Mouse (Mus musculus) spleen, adult 12 weeks (tissue): ENCODE measurements around the gene Serpina12.

ENCODE experiments used
- DNase-seq: peaks from one replicate; pipeline ENCODE4 v3.0.0; 2022; ENCODE audit warnings: low spot score

Serpina12 gene

DNA sequence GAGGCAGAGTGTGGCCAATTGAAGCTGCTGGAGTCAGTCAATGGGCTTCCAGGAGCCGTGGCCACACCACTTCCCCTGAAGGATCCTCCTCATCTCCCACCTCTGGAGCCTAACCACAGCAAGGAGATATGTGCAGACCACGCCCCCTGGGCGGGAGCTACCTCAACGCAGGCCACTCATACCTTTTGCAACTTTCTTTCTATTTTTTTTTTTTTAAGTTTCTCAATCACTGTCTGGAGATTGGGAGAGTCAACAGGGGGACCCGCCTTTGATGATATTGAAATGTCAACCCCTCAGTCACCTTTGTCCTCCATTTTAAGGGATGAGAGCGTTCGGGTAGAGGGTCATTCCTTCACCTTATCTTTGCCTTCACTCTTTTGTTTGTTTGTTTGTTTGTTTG lies at the start of gene Serpina12:
Gene Serpina12 (minus strand): TSS at position 101 of the 400 bp plus-strand sequence.
- DNase-seq: no peak

DNA sequence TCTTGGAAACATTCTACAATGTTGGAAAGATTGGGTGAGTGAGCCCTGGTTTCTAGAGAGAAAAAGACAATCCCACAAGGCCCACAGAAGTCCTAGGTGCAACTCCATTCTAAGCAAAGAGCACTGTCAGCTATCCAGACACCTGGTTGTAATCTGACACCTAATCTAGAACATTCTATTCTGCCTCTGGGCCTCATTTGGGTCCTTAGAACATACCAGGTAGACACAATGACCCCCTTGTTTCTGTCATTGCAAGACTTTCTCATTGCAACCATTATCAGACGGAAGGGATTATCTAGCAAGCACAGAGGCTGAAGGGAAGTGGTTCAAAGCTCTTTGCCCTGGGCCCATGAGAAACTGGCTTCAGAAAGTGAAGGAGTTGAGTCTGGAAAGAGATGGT lies 47.1 kb upstream of the Serpina12 start:
- no peak for DNase-seq

DNA sequence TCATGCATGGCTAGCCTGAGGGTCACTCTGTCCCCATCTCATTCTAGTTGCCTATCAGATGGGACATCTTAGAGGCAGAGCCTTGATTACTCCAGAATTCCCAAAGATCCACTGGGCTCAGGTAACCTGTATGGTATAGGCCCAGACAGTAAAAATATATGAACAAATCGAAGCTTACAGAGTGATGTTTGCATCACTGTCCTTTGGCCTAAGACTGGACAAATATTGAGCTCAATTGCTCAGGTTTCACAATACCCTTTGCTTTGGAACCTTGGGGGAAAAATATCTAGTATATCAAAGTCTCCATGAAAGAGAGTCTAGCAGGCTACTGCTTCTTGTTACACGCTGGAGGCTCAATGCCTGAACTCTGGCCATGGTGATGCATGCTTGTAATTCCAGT lies 45.9 kb upstream of the Serpina12 start:
- DNase-seq: no peak

DNA sequence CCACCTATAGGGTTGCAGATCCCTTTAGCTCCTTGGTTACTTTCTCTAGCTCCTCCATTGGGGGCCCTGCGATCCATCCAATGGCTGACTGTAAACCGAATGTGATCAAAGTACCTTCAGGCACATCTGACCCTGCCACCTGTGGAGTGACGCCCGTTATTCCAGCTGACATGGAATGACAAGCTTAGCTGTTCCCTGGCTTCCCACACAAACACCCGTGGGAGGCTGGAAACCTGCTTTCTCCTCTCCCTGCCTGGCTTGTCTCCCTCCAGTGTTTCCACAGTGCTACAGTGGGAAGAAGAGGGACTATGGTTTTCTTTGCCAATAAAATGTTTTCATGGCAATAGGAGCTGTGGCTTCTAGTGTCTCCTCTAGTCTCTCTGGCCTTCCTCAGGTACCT lies 28.0 kb upstream of the Serpina12 start:
- DNase-seq: no peak

DNA sequence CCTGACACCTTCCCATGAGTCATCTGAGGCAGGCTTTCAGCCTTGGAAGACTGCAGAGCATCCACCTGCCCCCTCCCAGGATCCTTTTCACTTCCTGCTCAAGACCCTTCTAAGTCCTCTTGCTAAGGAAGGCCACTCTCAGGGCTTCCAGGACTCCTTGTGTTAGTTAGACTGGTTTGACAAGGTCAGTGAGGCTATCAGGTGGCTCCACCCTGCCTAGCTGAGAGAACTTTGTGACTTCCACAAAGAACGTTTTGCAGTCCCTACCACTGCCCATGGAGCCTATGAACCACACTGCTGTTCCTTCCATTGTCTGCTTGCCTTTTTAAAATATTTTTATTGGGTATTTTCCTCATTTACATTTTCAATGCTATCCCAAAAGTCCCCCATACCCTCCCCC lies 27.5 kb upstream of the Serpina12 start:
- DNase-seq: no peak

DNA sequence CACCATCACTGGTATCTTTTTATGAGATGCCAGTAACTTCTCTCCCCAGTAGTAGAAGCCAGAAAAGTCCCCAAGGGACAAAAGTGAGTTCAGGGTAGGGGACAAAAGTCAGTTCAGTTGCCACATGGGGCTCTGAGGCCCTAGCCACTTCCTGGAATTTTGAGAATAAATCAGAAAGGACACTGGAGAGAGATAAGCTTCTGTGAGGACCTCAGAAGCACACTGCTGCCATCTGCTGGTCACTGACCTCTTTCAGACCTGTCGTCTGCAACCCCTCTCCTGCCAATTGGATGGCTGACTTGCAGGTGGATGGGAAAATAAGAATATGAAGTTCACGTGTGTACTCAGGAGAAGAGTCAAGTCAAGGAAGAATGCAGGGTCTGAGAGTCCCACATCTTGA lies 25.4 kb upstream of the Serpina12 start:
- no peak for DNase-seq

DNA sequence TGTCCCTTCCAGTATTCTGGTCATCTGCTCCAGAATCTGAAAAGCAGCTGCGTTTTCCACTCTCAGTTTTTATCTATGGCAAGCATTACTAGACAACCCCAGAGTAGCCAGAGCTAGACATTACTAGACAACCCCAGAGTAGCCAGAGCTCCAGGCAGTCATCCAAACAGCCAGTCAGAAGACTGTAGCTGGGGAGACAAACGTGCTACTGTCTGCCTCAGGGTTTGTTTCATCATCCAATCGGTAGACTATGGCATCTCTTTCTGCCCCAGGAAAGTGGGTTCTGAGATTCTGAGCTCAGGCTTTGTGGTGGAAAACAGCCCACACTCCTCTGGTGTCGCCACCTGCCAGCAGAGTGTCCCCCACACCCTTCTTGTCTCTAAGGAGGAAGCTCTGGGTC lies 23.3 kb upstream of the Serpina12 start:
- DNase-seq: no peak

DNA sequence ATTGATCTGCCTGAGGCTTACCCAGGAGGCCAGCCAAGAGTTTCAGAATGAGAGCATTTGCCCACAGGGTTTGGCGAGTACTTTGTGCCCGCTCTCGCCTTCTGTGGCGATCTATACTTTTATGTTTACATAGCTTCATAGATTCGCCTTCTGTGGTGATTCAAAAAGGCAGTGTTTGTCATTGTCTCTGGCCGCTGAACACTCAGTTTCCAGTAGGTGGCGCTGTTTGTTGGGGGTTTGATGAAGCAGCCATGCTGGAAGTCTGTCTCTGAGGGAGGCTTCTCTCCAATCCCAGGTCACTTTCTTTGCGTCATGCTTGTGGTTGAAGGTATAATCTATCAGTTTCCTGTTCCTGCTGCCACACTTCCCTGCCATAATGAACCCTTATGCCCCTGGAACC lies 22.0 kb upstream of the Serpina12 start:
- no peak for DNase-seq

DNA sequence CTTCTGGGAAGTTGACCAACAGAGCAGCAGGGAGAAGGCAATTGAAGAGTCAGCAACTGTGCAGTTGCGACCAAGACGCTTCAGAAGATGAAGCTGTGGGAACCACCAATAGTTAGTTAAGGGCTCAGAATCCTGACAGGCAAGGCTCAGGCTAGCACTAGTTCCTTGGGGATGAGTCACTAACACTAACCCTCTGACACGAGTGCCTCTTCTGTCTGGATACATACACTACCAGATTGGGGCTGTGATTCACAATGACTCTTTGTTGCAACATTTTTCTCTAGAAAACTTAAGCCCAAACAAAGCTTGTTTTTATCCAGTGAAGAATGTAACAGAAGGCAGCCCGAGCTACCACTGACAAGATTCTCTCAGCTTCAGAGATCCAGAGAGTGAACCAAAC lies 20.8 kb upstream of the Serpina12 start:
- DNase-seq: no peak

DNA sequence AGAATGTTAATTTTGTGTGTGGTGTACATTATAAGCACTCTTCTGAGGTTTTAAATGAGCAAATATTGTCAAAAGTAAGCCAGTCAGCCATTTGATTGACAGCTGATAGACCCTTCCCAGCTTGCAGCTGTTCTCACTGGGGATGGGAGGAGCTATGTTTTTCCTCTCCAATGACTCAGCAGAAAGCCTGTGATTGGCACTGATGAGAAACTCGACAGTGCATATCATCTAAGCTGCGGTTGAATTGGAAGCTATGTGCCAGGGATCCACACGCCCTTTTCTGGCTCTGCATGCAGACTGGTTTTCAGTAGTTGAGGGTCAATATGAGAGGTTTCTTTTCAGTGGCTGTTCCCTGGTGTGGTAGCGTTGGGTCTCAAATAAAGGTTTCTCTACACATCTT lies 20.3 kb upstream of the Serpina12 start:
- no peak for DNase-seq

DNA sequence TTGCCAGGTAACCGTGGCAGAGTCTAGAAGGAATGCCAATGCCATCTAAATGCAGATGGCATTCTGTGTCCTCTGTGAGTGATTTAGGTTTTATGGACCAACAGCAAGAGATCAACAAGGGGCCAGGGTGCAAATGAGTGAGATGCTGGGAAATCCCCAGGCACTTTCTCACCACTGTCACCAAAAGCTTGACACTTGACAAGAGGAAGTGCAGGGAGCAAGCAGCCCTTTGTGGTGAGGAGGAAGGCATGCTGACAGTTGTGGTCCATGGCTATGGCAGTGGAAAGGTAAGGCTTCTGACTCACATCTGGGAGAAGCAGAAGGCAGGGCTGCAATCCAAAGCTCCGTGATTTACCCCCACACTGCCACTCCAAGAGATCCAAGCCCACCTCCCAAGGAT lies 17.6 kb upstream of the Serpina12 start:
- no peak for DNase-seq

DNA sequence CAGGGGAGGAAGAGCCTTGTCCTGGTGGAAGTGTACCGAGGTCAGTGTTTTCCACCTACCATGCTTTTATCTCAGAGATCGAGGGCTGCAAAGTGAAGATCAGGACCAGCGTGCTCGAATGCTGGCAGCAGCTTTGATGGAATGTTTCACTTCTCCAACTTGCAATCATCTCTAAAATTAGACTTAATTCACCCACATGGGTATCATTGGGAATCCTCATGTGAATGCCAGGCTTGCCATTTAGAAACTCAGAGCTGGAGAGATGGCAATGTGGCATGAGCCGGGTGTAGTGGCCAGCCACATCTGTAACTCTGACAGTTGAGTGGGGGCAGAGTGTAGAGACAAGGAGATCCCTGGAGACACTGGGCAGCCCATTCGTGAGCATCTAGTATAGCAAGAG lies 15.9 kb upstream of the Serpina12 start:
- no peak for DNase-seq

DNA sequence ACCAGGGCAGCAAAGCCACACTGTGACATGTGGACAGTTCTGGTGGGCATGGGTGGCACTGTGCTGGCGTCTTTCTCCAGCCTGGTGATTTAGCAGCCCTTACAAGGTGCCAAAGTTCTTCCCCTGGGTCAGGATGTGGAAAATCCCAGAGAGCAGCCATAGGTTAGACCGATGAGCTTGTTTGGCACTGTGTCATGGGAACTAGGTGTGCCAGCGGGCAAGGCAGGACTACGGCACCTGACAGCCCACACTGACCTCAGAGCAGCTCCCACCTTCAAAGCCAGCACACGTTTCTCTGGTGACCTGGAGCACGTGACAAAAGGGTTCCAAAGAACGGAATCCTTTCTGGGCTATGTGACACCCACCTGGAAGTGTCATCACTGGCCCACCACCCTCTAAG lies 13.3 kb upstream of the Serpina12 start:
- DNase-seq: no peak

DNA sequence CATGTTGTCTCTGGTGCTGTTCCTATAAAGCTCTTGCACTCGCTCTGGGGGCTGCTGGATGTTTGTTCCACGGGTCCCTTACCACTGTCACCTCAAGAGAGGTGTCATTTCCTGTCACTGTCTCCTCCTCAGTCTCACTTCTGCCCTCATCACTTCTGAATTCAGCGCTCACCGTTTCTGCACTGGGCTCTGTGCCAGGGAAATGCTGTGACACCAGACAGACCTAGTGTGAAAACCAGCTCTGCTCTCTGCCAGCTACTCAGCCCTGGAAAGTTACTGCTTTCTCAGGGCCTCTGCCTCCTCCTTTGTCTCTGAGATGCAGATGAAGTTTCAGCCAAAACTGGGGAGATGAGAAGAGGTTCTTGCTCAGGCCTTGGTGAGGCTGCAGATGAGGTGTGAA lies 12.8 kb upstream of the Serpina12 start:
- DNase-seq: no peak

DNA sequence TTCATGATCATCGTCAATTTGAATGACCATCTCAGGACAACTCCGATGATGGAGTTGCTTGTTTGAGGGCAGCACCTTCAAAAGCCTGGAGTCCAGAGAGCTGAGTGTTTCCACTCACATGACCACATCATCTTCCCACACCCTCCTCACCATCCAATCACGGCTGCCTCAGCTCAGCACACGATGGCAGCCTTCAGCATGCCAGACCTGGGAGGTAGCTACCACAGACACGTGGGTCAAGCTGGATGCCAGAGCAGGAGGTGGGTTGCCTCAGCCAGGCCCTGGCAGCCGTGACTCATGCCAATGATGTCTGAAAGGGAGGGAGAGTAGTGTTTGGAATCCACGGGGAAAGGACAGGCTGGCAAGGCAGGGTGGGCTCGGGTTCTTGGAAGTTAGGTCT lies 11.5 kb upstream of the Serpina12 start:
- DNase-seq: no peak

DNA sequence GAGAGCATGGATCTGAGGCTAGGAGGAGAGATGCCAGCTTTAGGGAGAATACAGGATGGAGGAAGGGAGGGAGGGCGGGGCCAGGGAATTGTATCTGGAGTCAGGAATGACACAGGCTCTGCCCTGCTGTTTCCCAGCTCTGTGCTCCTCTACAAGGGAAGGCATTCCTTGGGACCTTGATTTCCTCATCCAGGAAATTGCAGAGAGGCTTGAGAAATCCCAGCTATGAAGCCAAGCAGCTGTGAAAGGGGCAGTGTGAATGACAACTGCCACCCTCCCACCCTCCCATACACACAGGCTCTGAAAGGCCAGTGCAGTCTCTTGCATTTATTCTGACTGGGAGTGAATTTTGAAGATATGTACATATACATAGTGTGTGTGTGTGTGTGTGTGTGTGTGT lies 9.8 kb upstream of the Serpina12 start:
- no peak for DNase-seq

DNA sequence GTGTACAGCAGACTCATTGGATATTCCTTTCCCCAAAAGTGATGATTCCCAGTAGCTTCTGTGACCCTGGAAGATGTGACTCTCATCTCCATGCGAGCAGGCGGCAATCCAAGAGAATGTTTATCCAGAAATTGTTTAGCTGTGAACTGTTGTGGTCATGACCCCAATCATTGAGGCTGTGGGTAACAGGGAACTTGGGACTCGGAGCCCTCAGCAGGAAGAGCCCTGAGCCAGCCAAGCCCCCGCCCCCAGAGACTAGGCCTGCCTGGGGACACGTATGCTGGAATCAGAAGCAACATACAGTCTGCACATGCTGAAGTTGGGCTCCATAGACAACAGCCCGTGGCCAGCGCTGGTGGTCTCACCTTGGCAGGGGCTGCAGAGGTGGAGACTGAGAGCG lies 1.5 kb upstream of the Serpina12 start:
- no peak for DNase-seq

DNA sequence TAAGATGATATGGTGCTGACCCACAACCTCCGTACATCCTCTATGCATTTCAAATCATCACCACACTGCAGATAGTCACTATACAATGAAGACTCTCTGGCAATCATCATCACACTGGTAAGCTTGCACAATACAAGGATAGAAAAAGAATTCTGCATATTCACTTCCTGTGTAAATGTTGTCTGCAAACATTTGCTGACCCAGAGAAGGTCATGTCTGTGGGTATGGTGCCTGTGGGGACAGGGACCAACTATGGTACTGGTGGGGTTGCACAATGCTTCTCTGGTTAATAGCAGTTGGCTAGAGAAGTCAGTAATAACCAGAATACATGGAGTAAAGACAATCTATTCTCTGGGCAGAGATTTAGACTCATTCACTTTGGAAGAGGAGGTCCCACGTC lies 1.5 kb downstream of the Serpina12 start:
- no peak for DNase-seq

DNA sequence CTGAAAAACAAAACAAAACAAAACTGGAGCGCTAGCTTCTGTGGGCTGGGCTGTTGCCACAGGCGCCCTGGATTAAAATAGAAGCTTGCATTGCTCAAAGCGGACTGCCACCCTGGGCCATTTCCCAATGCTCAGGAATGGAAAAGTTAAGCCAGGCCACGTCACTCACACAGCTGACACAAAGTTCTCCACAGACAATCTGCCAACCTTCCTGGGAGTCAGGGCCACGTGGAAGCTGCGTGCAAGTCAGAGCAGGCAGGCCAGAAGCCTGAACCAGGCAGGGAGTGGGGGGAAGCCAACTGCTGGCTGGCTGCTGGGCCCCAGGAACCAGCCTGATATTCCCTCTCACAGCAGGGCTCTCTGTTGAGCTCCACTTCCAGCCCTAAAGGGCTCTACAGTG lies 2.8 kb downstream of the Serpina12 start:
- no peak for DNase-seq

DNA sequence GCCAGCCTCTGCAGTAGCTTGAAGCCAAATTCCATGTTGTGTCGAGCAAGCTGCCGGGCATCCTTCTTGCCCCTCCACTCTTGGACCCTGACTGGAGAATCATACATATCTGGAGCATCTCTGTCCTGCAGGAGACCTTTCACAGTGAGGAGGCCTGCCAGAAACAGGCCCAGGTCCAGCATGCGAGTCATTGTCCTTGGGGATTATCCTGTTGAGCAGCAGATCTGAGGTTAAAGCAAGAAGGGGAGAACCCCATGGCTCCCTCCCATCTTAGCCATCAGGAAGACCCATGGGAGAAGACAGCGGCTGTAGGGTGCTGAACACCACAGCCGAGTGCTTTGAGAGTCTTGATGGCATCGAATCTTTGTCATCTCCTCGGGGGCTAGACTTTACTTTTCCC lies 6.1 kb downstream of the Serpina12 start:
- DNase-seq: no peak

DNA sequence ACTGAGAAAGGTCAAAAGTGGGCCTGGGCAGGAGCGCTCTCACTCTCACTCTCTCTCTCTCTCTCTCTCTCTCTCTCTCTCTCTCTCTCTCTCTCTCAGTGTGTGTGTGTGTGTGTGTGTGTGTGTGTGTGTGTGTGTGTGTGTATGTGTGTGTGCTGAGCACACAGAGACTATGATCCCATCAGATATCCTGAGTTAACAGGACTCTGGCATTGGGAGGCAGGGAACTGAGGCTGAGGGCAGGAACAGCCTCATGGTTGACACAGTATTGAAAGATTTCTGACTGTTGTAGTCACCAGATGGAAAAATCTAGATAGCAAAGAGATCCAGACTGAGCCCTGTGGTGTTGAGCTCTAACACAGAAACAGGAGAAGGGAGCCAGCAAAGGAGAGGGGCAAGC lies 10.5 kb downstream of the Serpina12 start:
- no peak for DNase-seq

DNA sequence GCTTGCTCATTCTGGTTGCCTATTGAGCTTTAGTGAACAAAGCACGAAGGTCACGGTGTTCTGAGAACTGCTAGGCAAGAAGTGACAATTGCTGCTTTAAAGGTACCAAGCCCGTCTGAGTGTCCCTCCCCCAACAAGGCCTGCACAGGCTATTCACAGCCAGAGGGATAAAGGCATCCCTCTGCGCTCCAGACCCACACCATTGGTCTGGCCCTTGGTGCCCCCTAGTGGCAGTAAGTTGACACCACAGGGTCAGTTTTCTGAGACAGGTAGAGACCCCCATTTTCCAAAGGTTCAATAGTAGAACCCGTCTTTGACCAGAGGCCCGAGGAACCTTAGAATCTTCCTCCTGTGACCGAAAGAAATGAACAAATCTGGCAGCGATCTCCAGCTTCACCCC lies 14.3 kb downstream of the Serpina12 start:
- DNase-seq: no peak

DNA sequence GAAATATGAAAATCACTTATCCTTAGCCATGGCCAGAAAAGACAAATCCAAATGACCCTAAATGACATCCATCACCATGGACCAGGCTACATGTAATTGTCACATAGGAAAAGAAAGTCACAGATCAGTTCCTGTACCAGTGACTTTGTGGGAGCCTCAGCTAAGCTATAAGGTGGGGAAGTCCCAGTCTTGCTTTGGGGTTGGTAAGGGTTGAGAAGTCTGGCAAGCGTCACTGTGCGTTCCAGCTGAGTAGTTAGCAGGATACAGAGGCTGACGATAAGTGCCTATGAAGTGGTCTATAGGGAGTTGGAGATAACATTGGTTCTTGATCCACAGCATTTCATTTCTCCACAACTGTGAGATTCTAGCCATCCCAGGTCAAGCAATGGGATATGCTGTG lies 29.0 kb downstream of the Serpina12 start:
- no peak for DNase-seq

DNA sequence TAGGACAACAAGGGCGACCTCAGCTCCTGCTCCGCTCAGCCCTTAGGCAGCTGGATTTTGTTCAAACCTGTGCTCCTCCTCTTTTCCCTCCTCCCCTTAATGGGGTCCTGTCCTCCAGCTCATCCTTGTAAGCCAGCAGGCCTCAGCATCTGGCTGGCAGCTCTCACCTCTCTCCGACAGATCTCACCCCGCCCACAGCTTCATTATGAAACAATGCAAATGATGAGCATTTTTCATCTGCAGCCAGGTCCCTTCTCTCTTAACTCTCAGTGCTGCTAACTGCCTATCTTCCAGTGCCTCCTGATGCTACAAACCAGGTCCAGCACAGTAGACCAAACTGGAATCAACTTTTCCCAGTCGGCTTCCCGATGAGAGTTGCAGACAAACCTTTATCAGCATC lies 30.6 kb downstream of the Serpina12 start, which contains the start of gene Serpina9:
Gene Serpina9 (minus strand): TSS at position 136 of the 400 bp plus-strand sequence.
- no peak for DNase-seq

DNA sequence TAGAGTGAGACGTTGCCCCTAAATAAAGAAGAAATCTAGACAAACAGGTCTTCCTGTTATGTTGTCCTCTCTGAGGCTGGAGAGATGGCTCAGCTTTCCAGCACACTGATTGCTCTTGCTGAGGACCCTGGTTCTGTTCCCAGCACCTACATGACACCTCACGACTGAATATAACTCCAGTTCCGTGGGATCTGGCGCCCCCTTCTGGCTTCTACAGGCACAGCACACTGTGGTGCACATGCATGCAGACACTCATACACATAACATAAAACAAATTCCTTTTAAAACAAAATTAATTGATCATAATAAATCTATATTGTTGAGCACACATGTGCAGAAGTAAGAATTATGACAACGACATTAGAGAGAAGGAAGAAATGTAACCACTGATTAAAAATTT lies 39.6 kb downstream of the Serpina12 start:
- no peak for DNase-seq
